Mouse (Mus musculus) cortical plate, adult 2 months (tissue): ENCODE data around the gene Cdk17.

ENCODE experiments used
- CTCF ChIP-seq: fragments of 200-500 bp; IDR thresholded peaks from 2 replicates; pipeline ENCODE4 v1.5.1; 2011; ENCODE audit warnings: mild to moderate bottlenecking, control low read depth, low read length; ENCODE audit not compliant: insufficient read depth; ENCODE audit errors: extremely low read depth
- POLR2A ChIP-seq: fragments of 200-500 bp; IDR thresholded peaks from 2 replicates; pipeline ENCODE4 v1.6.1; 2011; ENCODE audit warnings: mild to moderate bottlenecking, low read length, control low read depth; ENCODE audit not compliant: insufficient read depth; ENCODE audit errors: extremely low read depth

- TF ChIP-seq POLR2A: peak; percentile 72; the same call in 1 of the 2 replicates
- no peak for TF ChIP-seq CTCF
These were observed at the start of gene Cdk17 for GRCm38 (mm10) chr10:93160807-93161510.
